Mouse (Mus musculus) stomach, embryonic 16.5 days (tissue): ENCODE data around the gene Etfbkmt. TPM values are rescaled to one million over a fixed set of nuclear protein-coding genes. Genes with fewer than 3 reads are reported as not detected.
A peak's percentile ranks its signal among the peaks of the same experiment; 100 is the strongest.

Experiments
- ATAC-seq: fragments of 200-750 bp; cut with Nextera tagmentation; 2 replicates; pipeline ENCODE4 v1.8.0; 2017; ENCODE audit warnings: moderate number of reproducible peaks, moderate TSS enrichment; ENCODE audit not compliant: insufficient read depth, low FRiP score
- H3K27ac ChIP-seq: fragments of 300-500 bp; sonication (generic); 2 replicates; pipeline ENCODE4 v1.5.1; 2014; ENCODE audit warnings: low read length
- H3K27me3 ChIP-seq: fragments of 300-500 bp; sonication (generic); 2 replicates; pipeline ENCODE4 v1.6.1; 2014; ENCODE audit warnings: low read length, control low read depth, mixed read lengths; ENCODE audit not compliant: control insufficient read depth, insufficient read depth
- H3K36me3 ChIP-seq: fragments of 300-500 bp; sonication (generic); 2 replicates; pipeline ENCODE4 v1.6.1; 2014; ENCODE audit warnings: low read length; ENCODE audit not compliant: control insufficient read depth, insufficient read depth
- H3K4me1 ChIP-seq: fragments of 300-500 bp; sonication (generic); 2 replicates; pipeline ENCODE4 v1.6.1; 2014; ENCODE audit warnings: low read length, control low read depth, mixed read lengths; ENCODE audit not compliant: control insufficient read depth, insufficient read depth
- H3K4me2 ChIP-seq: fragments of 300-500 bp; sonication (generic); 2 replicates; pipeline ENCODE4 v1.6.1; 2014; ENCODE audit warnings: low read depth, low read length, mixed read lengths
- H3K4me3 ChIP-seq: fragments of 300-500 bp; sonication (generic); replicated peaks from 2 replicates; pipeline ENCODE4 v1.5.1; 2014; ENCODE audit warnings: mild to moderate bottlenecking, low read length
- H3K9ac ChIP-seq: fragments of 300-500 bp; sonication (generic); 2 replicates; pipeline ENCODE4 v1.6.1; 2014; ENCODE audit warnings: low read length
- H3K9me3 ChIP-seq: fragments of 300-500 bp; sonication (generic); replicated peaks from 2 replicates; pipeline ENCODE4 v1.6.1; 2016; ENCODE audit warnings: low read length, control low read depth; ENCODE audit not compliant: control insufficient read depth
- WGBS: fragments of 180-500 bp; shearing (Covaris S2); extraction: QIAGEN DNeasy Blood & Tissue Kit; methylation state at CpG from one replicate; pipeline ENCODE4 v1.1.7; 2014; 5-methylcytosine and 5-hydroxymethylcytosine counted together
- polyA plus RNA-seq: library from polyadenylated mRNA; unstranded; fragments of >200 nt; fragmentation: Nextera tagmentation; extraction: Ambion mirVana; gene quantifications from 2 replicates; pipeline ENCODE4 v1.2.1, GENCODE M21; 2015

Etfbkmt gene
- 18.1 and 19.3 TPM in 2 replicates for polyA plus RNA-seq

GRCm38 (mm10) chr6:149139471-149139870, at the start of gene Etfbkmt:
TSS of gene Etfbkmt (plus strand) at chr6:149139849.
- Histone ChIP-seq H3K27me3 (no peaks in the 10 kb centered on the region), H3K9ac (no peak within 1 kb of the TSS), H3K4me3 (no peak within 1 kb of the TSS), H3K9me3 (0 out of 2 replicates have a peak, but pooled peaks cover 3% of the 10 kb centered on the region), H3K27ac (no peak within 1 kb of the TSS), H3K4me1 (peaks cover 8% of the 10 kb centered on the region), H3K36me3 (peaks cover 12% of the 10 kb centered on the region), H3K4me2 (no peak within 1 kb of the TSS)
- ATAC-seq: no peak
- 71% methylated on average over 1 of the region's 1 CpGs for WGBS

- Histone ChIP-seq H3K9me3 (no peaks in the 10 kb centered on the region), H3K9ac (no peak overlapping the region), H3K4me2 (no peak overlapping the region), H3K27ac (no peak overlapping the region), H3K4me1 (peaks cover 3% of the 10 kb centered on the region; the same call in 1 of the 2 replicates), H3K36me3 (no peaks in the 10 kb centered on the region), H3K4me3 (no peak overlapping the region), H3K27me3 (no peaks in the 10 kb centered on the region)
- no peak for ATAC-seq
- 96% methylated on average over 6 of the region's 6 CpGs for WGBS
Measured at GRCm38 (mm10) chr6:149092406-149092805, 47.2 kb upstream of the Etfbkmt start.

- H3K27me3 ChIP-seq: no peaks in the 10 kb centered on the region
- H3K27ac ChIP-seq: no peak overlapping the region
- WGBS: 15% methylated on average over 5 of the region's 5 CpGs
- H3K9me3 ChIP-seq: no peaks in the 10 kb centered on the region
- peaks cover 3% of the 10 kb centered on the region; the same call in 1 of the 2 replicates for H3K4me1 ChIP-seq
- H3K36me3 ChIP-seq: no peaks in the 10 kb centered on the region
- ATAC-seq: no peak
- H3K9ac ChIP-seq: no peak overlapping the region
- H3K4me3 ChIP-seq: no peak overlapping the region
- no peak overlapping the region for H3K4me2 ChIP-seq
Measured at GRCm38 (mm10) chr6:149093465-149093864, 46.2 kb upstream of the Etfbkmt start.

GRCm38 (mm10) chr6:149094555-149094954, 45.1 kb upstream of the Etfbkmt start:
- Histone ChIP-seq H3K4me2 (no peak overlapping the region), H3K36me3 (no peaks in the 10 kb centered on the region), H3K9ac (no peak overlapping the region), H3K27me3 (no peaks in the 10 kb centered on the region), H3K27ac (no peak overlapping the region), H3K4me3 (no peak overlapping the region), H3K4me1 (peaks cover 3% of the 10 kb centered on the region; the same call in 1 of the 2 replicates), H3K9me3 (no peaks in the 10 kb centered on the region)
- no peak for ATAC-seq
- WGBS: 66% methylated on average over 1 of the region's 1 CpGs

- no peak overlapping the region for H3K4me3 ChIP-seq
- no peak overlapping the region for H3K9ac ChIP-seq
- peaks cover 3% of the 10 kb centered on the region; the same call in 1 of the 2 replicates for H3K4me1 ChIP-seq
- H3K4me2 ChIP-seq: no peak overlapping the region
- H3K27me3 ChIP-seq: no peaks in the 10 kb centered on the region
- no peaks in the 10 kb centered on the region for H3K36me3 ChIP-seq
- ATAC-seq: no peak
- no peak overlapping the region for H3K27ac ChIP-seq
- H3K9me3 ChIP-seq: no peaks in the 10 kb centered on the region
- WGBS: 65% methylated on average over 6 of the region's 6 CpGs
Measured at GRCm38 (mm10) chr6:149095389-149095788, 44.3 kb upstream of the Etfbkmt start.

GRCm38 (mm10) chr6:149096233-149096632, 43.4 kb upstream of the Etfbkmt start:
- Histone ChIP-seq H3K9me3 (no peaks in the 10 kb centered on the region), H3K4me3 (no peak overlapping the region), H3K4me2 (no peak overlapping the region), H3K9ac (no peak overlapping the region), H3K4me1 (peaks cover 3% of the 10 kb centered on the region; the same call in 1 of the 2 replicates), H3K36me3 (no peaks in the 10 kb centered on the region), H3K27ac (no peak overlapping the region), H3K27me3 (no peaks in the 10 kb centered on the region)
- 85% methylated on average over 2 of the region's 2 CpGs for WGBS
- ATAC-seq: no peak

GRCm38 (mm10) chr6:149097276-149097675, 42.4 kb upstream of the Etfbkmt start:
- no peaks in the 10 kb centered on the region for H3K27me3 ChIP-seq
- 90% methylated on average over 1 of the region's 1 CpGs for WGBS
- no peak overlapping the region for H3K9ac ChIP-seq
- H3K4me3 ChIP-seq: no peak overlapping the region
- H3K9me3 ChIP-seq: no peaks in the 10 kb centered on the region
- ATAC-seq: no peak
- H3K4me2 ChIP-seq: no peak overlapping the region
- peaks cover 3% of the 10 kb centered on the region; the same call in 1 of the 2 replicates for H3K4me1 ChIP-seq
- H3K27ac ChIP-seq: no peak overlapping the region
- no peaks in the 10 kb centered on the region for H3K36me3 ChIP-seq

DNA sequence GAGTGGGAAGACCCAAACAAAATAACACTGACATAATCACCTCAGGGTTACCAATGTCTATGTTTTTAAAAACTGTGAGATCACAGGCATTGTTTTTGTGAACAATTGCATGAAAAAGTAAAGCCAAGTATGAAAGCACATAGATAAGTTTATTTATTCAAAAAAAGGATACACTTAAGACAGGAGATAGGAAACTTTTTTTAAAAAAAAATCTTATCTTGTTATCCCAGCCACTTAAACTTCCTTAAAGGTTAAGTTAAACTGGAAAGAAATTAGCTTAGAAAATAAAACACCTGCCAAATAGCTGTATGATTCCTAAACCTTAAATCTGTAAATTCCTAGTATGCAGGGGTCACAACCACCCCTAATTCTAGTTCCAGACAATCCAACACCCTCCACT, 40.7 kb upstream of the Etfbkmt start:
- no peaks in the 10 kb centered on the region for H3K9me3 ChIP-seq
- H3K4me1 ChIP-seq: no peaks in the 10 kb centered on the region
- no peak overlapping the region for H3K4me3 ChIP-seq
- no peaks in the 10 kb centered on the region for H3K27me3 ChIP-seq
- no peak for ATAC-seq
- H3K9ac ChIP-seq: no peak overlapping the region
- no peak overlapping the region for H3K27ac ChIP-seq
- no peak overlapping the region for H3K4me2 ChIP-seq
- H3K36me3 ChIP-seq: no peaks in the 10 kb centered on the region

DNA sequence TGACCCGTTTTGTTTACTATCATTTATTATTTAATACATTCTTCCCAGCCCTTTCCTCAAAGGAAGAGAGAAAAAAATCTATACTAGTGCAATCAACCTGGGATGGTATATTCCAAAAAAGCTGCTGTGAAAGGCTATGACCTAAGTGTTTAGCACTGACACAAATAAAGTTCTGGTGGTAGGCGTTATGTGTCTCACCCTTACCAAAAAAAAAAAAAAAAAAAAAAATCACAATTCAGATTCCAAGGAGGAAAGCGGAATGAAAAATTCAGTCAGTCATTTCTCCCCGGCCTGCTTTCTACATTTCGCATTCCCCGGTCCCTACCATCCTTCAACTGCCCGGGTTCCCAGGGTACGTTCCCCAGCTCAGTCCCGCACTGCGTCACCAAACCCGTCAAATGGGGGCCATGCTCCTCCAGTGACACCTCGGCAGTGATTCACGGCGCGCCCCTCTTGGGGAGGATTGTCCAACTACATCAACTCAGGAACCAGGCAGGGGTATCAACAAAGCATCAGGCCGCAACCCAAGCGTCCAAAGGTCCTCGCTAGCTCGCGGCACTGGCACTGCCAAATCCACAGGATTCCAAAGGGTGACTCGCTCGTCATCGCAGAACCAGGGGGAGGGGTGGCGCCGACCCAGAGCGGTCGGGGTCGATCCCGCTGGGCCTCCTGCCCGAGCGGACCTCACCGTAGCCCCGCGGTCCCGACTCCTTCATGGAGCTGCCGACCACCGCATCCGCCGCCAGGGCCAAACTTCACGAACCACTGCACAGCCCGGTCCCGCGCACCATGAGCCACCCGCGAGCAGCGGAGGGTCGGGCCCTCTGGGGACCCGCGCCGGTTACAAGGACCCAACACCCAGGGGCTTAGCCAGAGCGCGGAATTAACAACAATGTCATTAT, 39.2 kb upstream of the Etfbkmt start:
- Histone ChIP-seq H3K9ac (peak overlapping the region; percentile 91), H3K36me3 (no peaks in the 10 kb centered on the region), H3K4me1 (no peaks in the 10 kb centered on the region), H3K27ac (peak overlapping the region; percentile 82), H3K4me3 (peak overlapping the region; percentile 79), H3K4me2 (peak overlapping the region; percentile 84), H3K27me3 (no peaks in the 10 kb centered on the region), H3K9me3 (no peaks in the 10 kb centered on the region)
- ATAC-seq: peak; percentile 57
- WGBS: 2% methylated on average over 52 of the region's 52 CpGs
